19 mouse cellular contexts compared by ENCODE assay signal in genomic region chr7:46566318-46567007, GRCm38 (mm10).
DNase-seq lines count a peak whose midpoint lies in the region; ATAC-seq and TF ChIP-seq lines count a peak whose summit lies in the region.
"Had no signal": no experiment of that assay in that cellular context is flagged by ENCODE, and none has a peak within 500 bp of the region (broad histone marks: within the 10 kb centered on the region; RNA-seq: fewer than 3 reads in every experiment).

No protein-coding gene starts in this region.

- no peak for ATAC-seq in liver, embryonic 12.5 days
- peak; percentile 64; the same call in 1 of the 2 replicates for ATAC-seq in intestine, embryonic 16.5 days
- peak; percentile 57; the same call in 1 of the 2 replicates for ATAC-seq in liver, embryonic 13.5 days (ENCODE audit: low read depth)
- ATAC-seq in heart, embryonic 12.5 days (ENCODE audit: insufficient number of reproducible peaks, low FRiP score): no peak
- ATAC-seq: activated CD4-positive, CD25-positive, alpha-beta regulatory T cell, adult 4 months; forebrain, postnatal 0 days; Patski had no signal

- no peak overlapping the region for H3K4me3 ChIP-seq in liver, adult 2 months (ENCODE audit: insufficient read depth, low read depth, low read length)
- H3K4me3 ChIP-seq in liver, embryonic 12.5 days: no peak overlapping the region
- no peak overlapping the region for H3K4me3 ChIP-seq in intestine, embryonic 16.5 days (ENCODE audit: low read length)
- H3K4me3 ChIP-seq in liver, embryonic 13.5 days (replicated peaks): no peak overlapping the region
- H3K4me3 ChIP-seq in heart, embryonic 12.5 days: no peak overlapping the region
- H3K4me3 ChIP-seq: embryonic facial prominence, embryonic 13.5 days; forebrain, embryonic 12.5 days; heart, adult 2 months; hindbrain, embryonic 10.5 days had no signal

- no peaks in the 10 kb centered on the region for H3K36me3 ChIP-seq in liver, adult 2 months (ENCODE audit: control insufficient read depth, insufficient read depth, low read length)
- 0 out of 2 replicates have a peak, but pooled peaks cover 3% of the 10 kb centered on the region for H3K36me3 ChIP-seq in liver, embryonic 12.5 days
- H3K36me3 ChIP-seq in intestine, embryonic 16.5 days (ENCODE audit: control insufficient read depth, insufficient read depth, low read length): no peaks in the 10 kb centered on the region
- 0 out of 2 replicates have a peak, but pooled peaks cover 6% of the 10 kb centered on the region for H3K36me3 ChIP-seq in liver, embryonic 13.5 days
- H3K36me3 ChIP-seq in heart, embryonic 12.5 days: peaks cover 8% of the 10 kb centered on the region; the same call in 1 of the 2 replicates

- no peak overlapping the region for H3K9ac ChIP-seq in liver, adult 2 months (ENCODE audit: low read depth, low read length)
- no peak overlapping the region for H3K9ac ChIP-seq in liver, embryonic 12.5 days
- H3K9ac ChIP-seq in intestine, embryonic 16.5 days (ENCODE audit: low read depth, low read length): no peak overlapping the region
- no peak overlapping the region for H3K9ac ChIP-seq in liver, embryonic 13.5 days
- H3K9ac ChIP-seq in heart, embryonic 12.5 days: no peak overlapping the region
- H3K9ac ChIP-seq: embryonic facial prominence, embryonic 13.5 days; forebrain, embryonic 12.5 days; forebrain, postnatal 0 days had no signal

- 23% methylated on average over 8 of the region's 8 CpGs for WGBS in liver, adult 2 months
- WGBS in liver, embryonic 12.5 days (ENCODE audit: insufficient replicate concordance): 75% methylated on average over 8 of the region's 8 CpGs
- 58% methylated on average over 8 of the region's 8 CpGs for WGBS in intestine, embryonic 16.5 days
- WGBS in liver, embryonic 13.5 days (ENCODE audit: insufficient replicate concordance): 67% methylated on average over 8 of the region's 8 CpGs
- 87% methylated on average over 8 of the region's 8 CpGs for WGBS in heart, embryonic 12.5 days

- H3K4me2 ChIP-seq in liver, embryonic 12.5 days: no peak overlapping the region
- no peak overlapping the region for H3K4me2 ChIP-seq in intestine, embryonic 16.5 days (ENCODE audit: low read depth, low read length)
- H3K4me2 ChIP-seq in liver, embryonic 13.5 days: no peak overlapping the region
- no peak overlapping the region for H3K4me2 ChIP-seq in heart, embryonic 12.5 days
- H3K4me2 ChIP-seq: embryonic facial prominence, embryonic 13.5 days; forebrain, embryonic 12.5 days; heart, embryonic 11.5 days had no signal

- peaks cover 8% of the 10 kb centered on the region for H3K4me1 ChIP-seq in liver, adult 2 months (ENCODE audit: control insufficient read depth, insufficient read depth, low read length)
- H3K4me1 ChIP-seq in liver, embryonic 12.5 days: 0 out of 2 replicates have a peak, but pooled peaks cover under 1% of the 10 kb centered on the region
- no peaks in the 10 kb centered on the region for H3K4me1 ChIP-seq in intestine, embryonic 16.5 days (ENCODE audit: control insufficient read depth, insufficient read depth, low read length)
- H3K4me1 ChIP-seq in liver, embryonic 13.5 days (replicated peaks): no peaks in the 10 kb centered on the region
- no peaks in the 10 kb centered on the region for H3K4me1 ChIP-seq in heart, embryonic 12.5 days (replicated peaks)
- H3K4me1 ChIP-seq: embryonic facial prominence, embryonic 13.5 days; forebrain, embryonic 12.5 days; hindbrain, embryonic 10.5 days had no signal

- H3K79me2 ChIP-seq in liver, adult 2 months (ENCODE audit: control insufficient read depth, insufficient read depth, low read length): no peaks in the 10 kb centered on the region

- DNase-seq in liver, adult 2 months (ENCODE audit: extremely low read depth, low read depth, low spot score): peak; percentile 81
- DNase-seq in liver, embryonic 13.5 days: no peak
- no peak for DNase-seq in embryo, embryonic 10 days (ENCODE audit: low spot score)
- DNase-seq: cerebellum, adult 11-12 months; cerebellum, adult 9-10 months; cerebellum, postnatal 25 days; forebrain, postnatal 0 days; gastrocnemius, postnatal 14 days; heart, adult 2 months had no signal

- H3K27me3 ChIP-seq in liver, adult 2 months (ENCODE audit: control insufficient read depth, insufficient read depth, low read length): no peaks in the 10 kb centered on the region
- no peaks in the 10 kb centered on the region for H3K27me3 ChIP-seq in liver, embryonic 12.5 days (replicated peaks)
- no peaks in the 10 kb centered on the region for H3K27me3 ChIP-seq in intestine, embryonic 16.5 days (replicated peaks; ENCODE audit: control insufficient read depth, insufficient read depth, low read length)
- no peaks in the 10 kb centered on the region for H3K27me3 ChIP-seq in liver, embryonic 13.5 days
- H3K27me3 ChIP-seq in heart, embryonic 12.5 days (replicated peaks): no peaks in the 10 kb centered on the region
- H3K27me3 ChIP-seq: CH12.LX; embryonic facial prominence, embryonic 13.5 days; forebrain, embryonic 12.5 days; Patski had no signal

- H3K27ac ChIP-seq in liver, adult 2 months (replicated peaks; ENCODE audit: insufficient read depth, low read depth, low read length): no peak overlapping the region
- H3K27ac ChIP-seq in liver, embryonic 12.5 days: no peak overlapping the region
- H3K27ac ChIP-seq in intestine, embryonic 16.5 days (ENCODE audit: low read length): no peak overlapping the region
- no peak overlapping the region for H3K27ac ChIP-seq in liver, embryonic 13.5 days
- H3K27ac ChIP-seq in heart, embryonic 12.5 days (ENCODE audit: poor library complexity, severe bottlenecking): no peak overlapping the region
- H3K27ac ChIP-seq: embryonic facial prominence, embryonic 13.5 days; forebrain, embryonic 12.5 days; heart, adult 2 months; hindbrain, embryonic 10.5 days had no signal

- no peak for TF ChIP-seq CTCF in liver, adult 2 months (IDR thresholded peaks at IDR 0.05; ENCODE audit: low read depth, low read length)

- TF ChIP-seq POLR2A in liver, adult 2 months (IDR thresholded peaks at IDR 0.05; ENCODE audit: extremely low read depth, insufficient read depth, low read length): no peak

- 0 out of 2 replicates have a peak, but pooled peaks cover 7% of the 10 kb centered on the region for H3K9me3 ChIP-seq in liver, embryonic 12.5 days (replicated peaks)
- H3K9me3 ChIP-seq in intestine, embryonic 16.5 days (ENCODE audit: control insufficient read depth, low read length): no peaks in the 10 kb centered on the region
- H3K9me3 ChIP-seq in liver, embryonic 13.5 days (replicated peaks): peaks cover 4% of the 10 kb centered on the region; the same call in 1 of the 2 replicates
- 0 out of 2 replicates have a peak, but pooled peaks cover 18% of the 10 kb centered on the region for H3K9me3 ChIP-seq in heart, embryonic 12.5 days (replicated peaks)

Comparison
In these comparisons a context has a peak if more than half of its experiments do, and no peak if none do; other contexts are left out.
1. ATAC-seq: peak in intestine, embryonic 16.5 days (single experiment) and liver, embryonic 13.5 days (single experiment); none in liver, embryonic 12.5 days (single experiment) and heart, embryonic 12.5 days (single experiment).